8 mouse cellular contexts compared by ENCODE assay signal in genomic region chr11:44665156-44665682, GRCm38 (mm10). TPM values are rescaled to one million over a fixed set of nuclear protein-coding genes. Genes with fewer than 3 reads are reported as not detected.
DNase-seq lines count a peak whose midpoint lies in the region; ATAC-seq and TF ChIP-seq lines count a peak whose summit lies in the region.

No protein-coding gene starts in this region.

- WGBS in heart, embryonic 12.5 days: 2% methylated on average over 18 of the region's 18 CpGs
- 1% methylated on average over 18 of the region's 18 CpGs for WGBS in kidney, embryonic 14.5 days
- WGBS in lung, postnatal 0 days: 6% methylated on average over 18 of the region's 18 CpGs
- WGBS in thymus, adult 2 months: 22% methylated on average over 18 of the region's 18 CpGs

- peak; percentile 82 for ATAC-seq in heart, embryonic 12.5 days (ENCODE audit: insufficient number of reproducible peaks, low FRiP score)
- peak; percentile 82 for ATAC-seq in kidney, embryonic 14.5 days (ENCODE audit: low FRiP score, low TSS enrichment)
- ATAC-seq in lung, postnatal 0 days: peak; percentile 44

- peak overlapping the region; percentile 37 for H3K4me3 ChIP-seq in heart, embryonic 12.5 days
- peak overlapping the region; percentile 31 for H3K4me3 ChIP-seq in kidney, embryonic 14.5 days (ENCODE audit: low read length)
- H3K4me3 ChIP-seq in lung, postnatal 0 days (ENCODE audit: low read depth, low read length): 0 out of 2 replicates have a peak overlapping the region, but pooled peaks have one; percentile 10
- H3K4me3 ChIP-seq in thymus, adult 2 months (ENCODE audit: control insufficient read depth, insufficient read depth, low read length): no peak overlapping the region

- H3K27me3 ChIP-seq in heart, embryonic 12.5 days (replicated peaks): no peaks in the 10 kb centered on the region
- no peaks in the 10 kb centered on the region for H3K27me3 ChIP-seq in kidney, embryonic 14.5 days (ENCODE audit: control insufficient read depth, insufficient read depth, low read length)
- no peaks in the 10 kb centered on the region for H3K27me3 ChIP-seq in lung, postnatal 0 days (replicated peaks; ENCODE audit: insufficient read depth, low read length)
- H3K27me3 ChIP-seq in thymus, adult 2 months (ENCODE audit: control insufficient read depth, insufficient read depth, low read length): no peaks in the 10 kb centered on the region

- peak; percentile 50 for DNase-seq in left cerebral cortex, postnatal 4 days
- DNase-seq in left cerebral cortex, adult 8-10 months (ENCODE audit: low spot score in 2 of 2): no peak
- DNase-seq in embryo, embryonic 11 days: peak; percentile 81
- peak; percentile 10 for DNase-seq in lung, postnatal 0 days (ENCODE audit: low spot score)
- DNase-seq in spleen, postnatal 36 days (ENCODE audit: low spot score in 2 of 2): peak; percentile 46 to 49
- no peak for DNase-seq in thymus, adult 2 months

- TF ChIP-seq POLR2A in thymus, adult 2 months (IDR thresholded peaks at IDR 0.05; ENCODE audit: control insufficient read depth, extremely low read depth, insufficient read depth, low read length, poor library complexity): no peak

- no peak for TF ChIP-seq EP300 in lung, postnatal 0 days (IDR thresholded peaks at IDR 0.05)

- H3K9ac ChIP-seq in heart, embryonic 12.5 days: peak overlapping the region; percentile 68
- peak overlapping the region; percentile 52 for H3K9ac ChIP-seq in kidney, embryonic 14.5 days (ENCODE audit: low read depth, low read length)
- no peak overlapping the region for H3K9ac ChIP-seq in lung, postnatal 0 days (replicated peaks; ENCODE audit: low read depth)

- peak overlapping the region; percentile 72 for H3K4me2 ChIP-seq in heart, embryonic 12.5 days
- H3K4me2 ChIP-seq in kidney, embryonic 14.5 days (replicated peaks; ENCODE audit: low read depth, low read length): peak overlapping the region; percentile 61
- H3K4me2 ChIP-seq in lung, postnatal 0 days (replicated peaks; ENCODE audit: low read depth, low read length): peak overlapping the region; percentile 45

- H3K27ac ChIP-seq in heart, embryonic 12.5 days (ENCODE audit: poor library complexity, severe bottlenecking): peak overlapping the region; percentile 72
- H3K27ac ChIP-seq in kidney, embryonic 14.5 days (ENCODE audit: low read depth, low read length): peak overlapping the region; percentile 56; the same call in 1 of the 2 replicates
- H3K27ac ChIP-seq in lung, postnatal 0 days (ENCODE audit: low read length): no peak overlapping the region
- H3K27ac ChIP-seq in thymus, adult 2 months (ENCODE audit: control insufficient read depth, insufficient read depth, low read length): no peak overlapping the region

- H3K9me3 ChIP-seq in heart, embryonic 12.5 days (replicated peaks): no peaks in the 10 kb centered on the region
- H3K9me3 ChIP-seq in kidney, embryonic 14.5 days (ENCODE audit: control insufficient read depth, low read length): no peaks in the 10 kb centered on the region
- no peaks in the 10 kb centered on the region for H3K9me3 ChIP-seq in lung, postnatal 0 days (ENCODE audit: low read length)

- TF ChIP-seq CTCF in lung, postnatal 0 days (IDR thresholded peaks at IDR 0.05): no peak
- no peak for TF ChIP-seq CTCF in thymus, adult 2 months (IDR thresholded peaks at IDR 0.05; ENCODE audit: borderline replicate concordance, control insufficient read depth, extremely low read depth, insufficient read depth, low read length, poor library complexity)

- peaks cover 27% of the 10 kb centered on the region for H3K4me1 ChIP-seq in heart, embryonic 12.5 days (replicated peaks)
- peaks cover 11% of the 10 kb centered on the region; the same call in 1 of the 2 replicates for H3K4me1 ChIP-seq in kidney, embryonic 14.5 days (ENCODE audit: control insufficient read depth, insufficient read depth, low read length)
- no peaks in the 10 kb centered on the region for H3K4me1 ChIP-seq in lung, postnatal 0 days (ENCODE audit: insufficient read depth, low read depth, low read length)
- H3K4me1 ChIP-seq in thymus, adult 2 months (replicated peaks; ENCODE audit: control insufficient read depth, insufficient read depth, low read length): no peaks in the 10 kb centered on the region

- intact Hi-C loops in left cerebral cortex, postnatal 4 days (cut with DNase I): no loop called here

- no peaks in the 10 kb centered on the region for H3K36me3 ChIP-seq in heart, embryonic 12.5 days
- no peaks in the 10 kb centered on the region for H3K36me3 ChIP-seq in kidney, embryonic 14.5 days (ENCODE audit: control insufficient read depth, insufficient read depth, low read length)
- no peaks in the 10 kb centered on the region for H3K36me3 ChIP-seq in lung, postnatal 0 days (ENCODE audit: insufficient read depth, low read length)
- H3K36me3 ChIP-seq in thymus, adult 2 months (ENCODE audit: control insufficient read depth, insufficient read depth, low read length): no peaks in the 10 kb centered on the region

RNA-seq across cellular contexts. Expression of gene Ebf1, which starts 48.1 kb away (rescaled TPM):
- total RNA-seq in left cerebral cortex, postnatal 4 days (2021): 1 to 10 TPM; 5.9 to 6.7 TPM
- 1 to 10 TPM; 4.4 to 5.8 (median 4.9) TPM for total RNA-seq in left cerebral cortex, adult 8-10 months (2022)
- 13.9 and 15.6 TPM in 2 replicates for polyA plus RNA-seq in heart, embryonic 12.5 days (2016; fragmentation: Nextera tagmentation; extraction: Ambion mirVana)
- 19.9 and 26.9 TPM in 2 replicates for polyA plus RNA-seq in kidney, embryonic 14.5 days (2014; fragmentation: Nextera tagmentation; extraction: Ambion mirVana)
- polyA plus RNA-seq in lung, postnatal 0 days (2015; fragmentation: Nextera tagmentation; extraction: Ambion mirVana): 8.8 and 9.1 TPM in 2 replicates
- polyA plus RNA-seq in thymus, adult 2 months (2012; rRNA removed): 4.4 and 5.0 TPM in 2 replicates

Comparison
In these comparisons a context has a peak if more than half of its experiments do, and no peak if none do; other contexts are left out.
1. DNase-seq: peak in left cerebral cortex, postnatal 4 days (single experiment), embryo, embryonic 11 days (single experiment), lung, postnatal 0 days (single experiment) and spleen, postnatal 36 days (2 of 2); none in left cerebral cortex, adult 8-10 months (0 of 2) and thymus, adult 2 months (single experiment).
2. H3K27ac ChIP-seq: peak in heart, embryonic 12.5 days (single experiment) and kidney, embryonic 14.5 days (single experiment); none in lung, postnatal 0 days (single experiment) and thymus, adult 2 months (single experiment).
3. Peak in every context shown above with its lines, with median percentiles within 50 percentile points of each other: ATAC-seq and H3K4me2 ChIP-seq.